Mouse (Mus musculus): ENCODE data around the gene Ttc30a2.
A peak's percentile ranks its signal among the peaks of the same experiment; 100 is the strongest.
"Not testable (repeated sequence)": the region's sequence is repeated elsewhere in the genome, so short reads cannot be mapped to it uniquely, and the experiment has no call there.

The Ttc30a2 gene

GRCm38 (mm10) chr2:75988378-75988777 lies 10.4 kb upstream of the Ttc30a2 start:
- TF ChIP-seq GATA4 (IDR thresholded peaks at IDR 0.05; ENCODE audit: insufficient replicate concordance, low read length) = no peak

GRCm38 (mm10) chr2:75987739-75988138 lies 9.8 kb upstream of the Ttc30a2 start:
- TF ChIP-seq GATA4 (IDR thresholded peaks at IDR 0.05; ENCODE audit: insufficient replicate concordance, low read length) = no peak

GRCm38 (mm10) chr2:75985124-75985523 lies 7.2 kb upstream of the Ttc30a2 start:
- no peak for TF ChIP-seq GATA4 (IDR thresholded peaks at IDR 0.05; ENCODE audit: insufficient replicate concordance, low read length)

GRCm38 (mm10) chr2:75983847-75984246 lies 5.9 kb upstream of the Ttc30a2 start:
- TF ChIP-seq GATA4 (IDR thresholded peaks at IDR 0.05; ENCODE audit: insufficient replicate concordance, low read length) = no peak

GRCm38 (mm10) chr2:75983091-75983490 lies 5.1 kb upstream of the Ttc30a2 start:
- no peak for TF ChIP-seq GATA4 (IDR thresholded peaks at IDR 0.05; ENCODE audit: insufficient replicate concordance, low read length)

GRCm38 (mm10) chr2:75982626-75983025 lies 4.7 kb upstream of the Ttc30a2 start:
- no peak for TF ChIP-seq GATA4 (IDR thresholded peaks at IDR 0.05; ENCODE audit: insufficient replicate concordance, low read length)

- TF ChIP-seq GATA4 (IDR thresholded peaks at IDR 0.05; ENCODE audit: insufficient replicate concordance, low read length) = not testable (repeated sequence)
These were observed 3.6 kb upstream of the Ttc30a2 start, which contains the start of gene Ttc30a1 for GRCm38 (mm10) chr2:75981440-75982081. Gene Ttc30a1 (minus strand): TSS chr2:75981967.

- no peak for TF ChIP-seq GATA4 (IDR thresholded peaks at IDR 0.05; ENCODE audit: insufficient replicate concordance, low read length)
These were observed 3.8 kb downstream of the Ttc30a2 start for GRCm38 (mm10) chr2:75974131-75974530.

- no peak for TF ChIP-seq GATA4 (IDR thresholded peaks at IDR 0.05; ENCODE audit: insufficient replicate concordance, low read length)
These were observed 13.0 kb downstream of the Ttc30a2 start for GRCm38 (mm10) chr2:75964972-75965371.

- peak; percentile 25; the same call in 1 of the 2 replicates for TF ChIP-seq GATA4 (IDR thresholded peaks at IDR 0.05; ENCODE audit: insufficient replicate concordance, low read length)
These were observed 13.5 kb downstream of the Ttc30a2 start for GRCm38 (mm10) chr2:75964512-75964911.

GRCm38 (mm10) chr2:75964051-75964450 lies 13.9 kb downstream of the Ttc30a2 start:
- TF ChIP-seq GATA4 (IDR thresholded peaks at IDR 0.05; ENCODE audit: insufficient replicate concordance, low read length) = no peak

- no peak for TF ChIP-seq GATA4 (IDR thresholded peaks at IDR 0.05; ENCODE audit: insufficient replicate concordance, low read length)
These were observed 14.6 kb downstream of the Ttc30a2 start for GRCm38 (mm10) chr2:75963211-75963840.

- peak; percentile 60; the same call in 1 of the 2 replicates for TF ChIP-seq GATA4 (IDR thresholded peaks at IDR 0.05; ENCODE audit: insufficient replicate concordance, low read length)
These were observed 17.3 kb downstream of the Ttc30a2 start for GRCm38 (mm10) chr2:75960366-75961330.

GRCm38 (mm10) chr2:75959850-75960365 lies 18.1 kb downstream of the Ttc30a2 start:
- no peak for TF ChIP-seq GATA4 (IDR thresholded peaks at IDR 0.05; ENCODE audit: insufficient replicate concordance, low read length)

- TF ChIP-seq GATA4 (IDR thresholded peaks at IDR 0.05; ENCODE audit: insufficient replicate concordance, low read length) = no peak
These were observed 18.7 kb downstream of the Ttc30a2 start for GRCm38 (mm10) chr2:75959183-75959849.

Measured in liver, adult (tissue).